Mouse (Mus musculus) c-Kit-positive CD71-positive TER-119-positive erythroid progenitor cells, embryonic 14.5 days (primary cell): Measurements from ENCODE around the gene Nol4l.

Experiments used
- DNase-seq: peaks from one replicate; pipeline ENCODE4 v3.0.0-alpha.2; 2013; ENCODE audit warnings: low spot score

Gene Nol4l

DNA sequence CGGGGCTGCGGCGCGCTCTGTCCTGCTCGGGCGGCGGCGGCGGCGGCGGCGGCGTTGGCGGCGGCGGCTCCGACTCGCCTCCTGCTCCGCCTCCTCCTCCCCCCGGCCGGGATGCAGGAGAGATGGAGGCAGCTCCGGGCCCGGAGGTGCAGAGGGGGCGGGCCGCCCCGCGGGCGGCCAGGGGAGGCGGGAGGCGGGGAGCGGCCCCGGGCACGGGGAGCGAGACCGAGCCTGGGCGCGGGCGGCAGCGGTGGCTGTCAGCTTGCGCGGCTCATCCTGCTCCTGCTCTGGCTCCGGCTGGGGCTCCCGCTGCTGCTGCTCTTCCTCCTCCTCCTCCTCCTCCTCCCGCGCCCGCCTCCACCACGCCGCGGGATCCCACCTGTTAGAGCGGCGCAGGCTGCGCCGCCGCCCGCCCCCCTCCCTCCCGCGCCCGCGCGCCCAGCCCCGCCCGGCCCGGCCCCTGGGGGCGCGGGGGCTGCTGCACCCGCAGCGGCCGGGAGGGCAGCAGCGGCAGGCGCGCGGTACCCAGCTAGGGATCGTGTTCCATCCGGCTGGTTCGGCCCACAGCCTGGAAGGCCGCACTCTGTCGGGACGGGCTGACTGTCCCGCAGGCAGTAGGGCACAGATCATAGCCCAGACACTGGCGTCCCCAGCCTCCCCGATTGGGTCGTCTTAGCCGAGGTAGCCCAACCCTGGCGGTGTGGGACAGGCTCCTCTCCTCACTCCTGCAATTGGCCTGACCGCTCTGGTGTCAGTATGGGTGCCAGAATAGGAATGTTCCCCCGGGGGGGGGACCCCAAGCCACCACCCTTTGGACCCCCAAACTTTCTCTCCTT lies at the start of gene Nol4l:
Nol4l (minus strand) TSS at position 41 of the 836 bp plus-strand sequence.
- no peak for DNase-seq

DNA sequence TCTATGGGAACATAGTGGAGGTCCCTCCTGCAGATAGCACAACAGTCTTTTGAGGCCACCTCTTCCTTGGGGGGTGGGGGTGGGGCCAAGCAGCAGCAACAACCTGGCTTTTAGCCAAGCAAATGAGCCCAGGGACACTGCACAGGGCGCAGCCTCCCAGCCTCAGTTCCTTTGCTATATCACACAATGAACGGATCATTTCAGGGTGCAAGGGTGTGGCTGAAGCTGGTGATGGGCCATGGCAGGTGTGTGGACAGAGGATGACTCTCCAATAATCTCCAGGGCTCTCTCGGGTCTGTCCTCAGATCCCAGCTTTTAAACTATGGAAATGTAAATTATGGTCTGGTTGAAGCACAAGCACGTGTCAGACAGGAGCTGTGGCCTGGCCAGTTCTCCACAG lies 47.4 kb upstream of the Nol4l start:
- DNase-seq = no peak

DNA sequence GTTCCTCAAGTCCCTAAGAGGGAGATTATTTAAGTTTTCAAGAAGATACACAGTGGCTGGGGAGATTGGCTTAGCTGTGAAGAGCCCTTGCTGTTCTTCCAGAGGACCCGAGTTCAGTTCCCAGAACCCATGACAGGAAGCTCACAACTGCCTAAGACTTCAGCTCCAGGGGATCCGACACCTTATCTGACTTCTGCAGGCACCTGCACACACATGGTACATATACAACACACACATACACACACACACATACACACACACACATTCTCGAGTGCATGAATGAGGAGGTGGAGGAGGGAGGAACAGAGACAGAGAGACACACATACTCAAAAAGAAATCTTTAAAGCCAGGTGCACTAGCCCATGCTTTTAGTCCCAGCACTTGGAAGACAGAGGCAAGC lies 46.4 kb upstream of the Nol4l start:
- DNase-seq = peak; percentile 55

- DNase-seq = no peak
Observed at GRCm38 (mm10) chr2:153575554-153575953, 45.8 kb upstream of the Nol4l start.

GRCm38 (mm10) chr2:153573101-153573500 lies 43.3 kb upstream of the Nol4l start:
- DNase-seq = no peak

- DNase-seq = peak; percentile 75
Observed at GRCm38 (mm10) chr2:153568541-153568940, 38.8 kb upstream of the Nol4l start.

DNA sequence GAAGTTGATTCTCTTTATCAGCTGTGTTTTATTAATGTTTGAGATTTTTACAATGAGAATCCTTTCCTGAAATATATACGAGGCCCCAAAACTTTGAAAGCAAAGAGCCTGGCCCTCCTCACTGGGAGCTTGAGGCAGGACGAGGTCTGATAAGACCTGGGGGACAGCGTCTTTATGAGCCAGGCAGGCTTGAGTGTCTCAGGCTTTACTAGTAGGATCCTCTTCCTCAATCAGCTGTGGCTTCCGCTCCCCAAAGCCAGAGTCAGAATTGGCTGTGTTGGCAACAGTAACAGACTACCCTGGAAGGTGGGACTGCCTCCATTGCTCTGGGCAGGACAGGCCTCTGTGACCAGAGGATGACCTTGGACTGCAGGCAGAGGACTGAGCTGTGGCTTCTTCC lies 38.2 kb upstream of the Nol4l start:
- no peak for DNase-seq

- no peak for DNase-seq
Observed at GRCm38 (mm10) chr2:153564343-153564742, 34.6 kb upstream of the Nol4l start.

- no peak for DNase-seq
Observed at GRCm38 (mm10) chr2:153561564-153561963, 31.8 kb upstream of the Nol4l start.

- no peak for DNase-seq
Observed at GRCm38 (mm10) chr2:153560664-153561541, 31.1 kb upstream of the Nol4l start.

- DNase-seq = no peak
Observed at GRCm38 (mm10) chr2:153559613-153560152, 29.9 kb upstream of the Nol4l start.

DNA sequence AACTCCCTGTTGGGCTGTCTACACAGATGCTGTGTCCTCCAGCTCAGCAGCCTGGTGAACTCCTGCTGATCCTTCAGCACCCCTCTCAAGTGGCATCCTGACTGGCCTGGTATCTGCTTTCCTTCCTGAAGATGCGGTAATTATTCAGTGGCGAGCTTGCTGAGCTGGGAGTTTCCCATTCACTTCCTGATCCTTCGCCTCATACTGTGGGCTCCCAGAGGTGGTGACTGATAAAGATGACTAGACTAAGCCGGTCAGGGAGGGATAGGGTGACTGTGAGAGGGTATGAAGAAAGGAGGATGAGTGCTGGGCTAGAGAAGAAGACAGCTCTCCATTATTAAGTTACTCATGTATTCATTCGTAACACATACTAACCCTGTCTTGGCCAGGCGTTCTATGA lies 28.7 kb upstream of the Nol4l start:
- no peak for DNase-seq

DNA sequence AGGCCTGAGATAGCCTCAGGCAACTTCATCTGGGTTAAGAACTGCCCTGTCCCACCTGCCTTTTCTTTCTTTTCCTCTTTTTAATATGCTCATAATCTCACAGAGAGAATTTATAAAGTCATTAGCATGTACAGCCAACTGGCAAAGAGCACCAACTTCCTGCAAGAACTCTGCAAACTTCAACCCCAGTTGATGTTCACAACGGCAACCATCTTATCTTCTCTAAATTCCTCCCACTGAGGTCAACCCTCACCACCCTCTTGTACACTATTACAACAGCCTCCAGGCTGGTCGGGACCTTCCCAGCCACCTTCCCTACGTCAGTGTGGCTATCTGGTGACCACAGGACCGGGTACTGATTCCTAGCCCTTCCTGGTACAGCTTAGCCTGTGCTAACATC lies 27.5 kb upstream of the Nol4l start:
- no peak for DNase-seq

- DNase-seq = no peak
Observed at GRCm38 (mm10) chr2:153556208-153556607, 26.4 kb upstream of the Nol4l start.

GRCm38 (mm10) chr2:153554543-153554942 lies 24.8 kb upstream of the Nol4l start:
- DNase-seq = no peak

DNA sequence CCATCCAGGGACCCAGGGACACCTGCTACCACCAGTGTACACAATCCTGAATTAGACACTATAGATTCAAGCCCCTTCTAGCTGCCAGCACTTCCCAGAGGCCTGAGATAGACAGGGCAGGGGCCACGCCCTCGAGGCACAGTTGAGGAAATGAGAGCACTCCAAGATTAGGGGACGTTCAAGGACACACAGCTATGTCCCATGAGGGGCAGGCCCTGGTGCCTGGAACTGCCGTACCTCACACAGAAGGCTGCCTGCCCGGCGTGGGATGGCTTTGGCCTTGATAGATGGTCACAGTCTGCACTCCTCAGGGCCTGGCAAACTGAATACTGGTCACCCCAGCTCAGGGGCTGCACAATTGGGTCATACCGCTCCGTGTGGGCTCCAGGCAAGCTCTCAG lies 19.7 kb upstream of the Nol4l start:
- DNase-seq = no peak

DNA sequence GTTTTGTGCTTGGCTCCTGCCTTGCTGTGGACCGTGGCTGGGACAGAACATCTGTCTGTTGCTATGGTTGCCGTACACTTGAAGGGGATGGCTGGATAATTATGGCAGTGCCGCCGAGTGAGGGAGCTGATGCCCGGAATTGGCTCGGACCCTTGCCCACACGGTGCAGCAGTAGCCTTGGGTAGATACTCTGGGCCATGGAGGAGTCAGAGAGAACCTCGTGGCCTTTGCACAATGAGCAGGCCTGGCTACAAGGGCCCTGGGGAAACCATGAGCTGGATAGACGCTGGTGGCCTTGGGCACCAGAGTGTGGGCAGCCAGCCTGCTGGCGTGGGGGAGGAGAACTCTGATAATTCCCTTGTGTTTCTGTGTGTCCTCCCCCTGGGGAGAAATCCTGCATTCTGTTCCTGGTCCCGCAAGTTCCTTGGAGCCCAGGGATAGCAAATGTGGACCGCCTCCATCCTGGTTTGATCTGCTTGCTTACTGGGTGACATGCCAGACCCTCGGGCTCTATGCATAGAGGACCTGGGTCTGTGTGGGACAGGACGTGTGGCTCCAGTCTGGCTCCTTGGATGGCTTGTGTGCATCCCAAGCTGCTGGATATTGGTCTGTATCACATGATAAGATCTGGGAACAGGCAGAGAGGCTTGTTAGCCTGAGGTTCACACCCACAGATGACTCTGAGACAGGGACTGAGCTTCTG lies 18.6 kb upstream of the Nol4l start:
- no peak for DNase-seq

DNA sequence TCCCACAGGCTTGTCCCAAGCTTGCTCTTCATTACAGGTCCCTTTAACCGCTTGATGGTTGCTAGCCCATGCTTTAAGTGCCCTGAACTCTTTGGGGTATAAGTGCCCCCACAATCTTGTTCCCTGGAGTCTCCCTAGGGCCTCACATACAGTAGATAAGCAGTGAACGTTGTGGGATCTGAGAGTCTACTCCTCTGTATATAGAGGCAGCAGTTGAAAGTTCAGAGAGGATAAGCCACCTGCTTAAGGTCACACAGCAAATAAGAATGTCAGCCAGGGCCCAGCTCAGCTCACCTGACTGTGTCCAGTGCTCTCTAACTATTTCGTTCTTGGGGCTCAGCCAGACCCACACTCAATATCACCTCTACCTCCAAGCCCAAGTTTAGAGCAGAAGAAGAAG lies 17.9 kb upstream of the Nol4l start:
- no peak for DNase-seq

- no peak for DNase-seq
Observed at GRCm38 (mm10) chr2:153546972-153547371, 17.2 kb upstream of the Nol4l start.

DNA sequence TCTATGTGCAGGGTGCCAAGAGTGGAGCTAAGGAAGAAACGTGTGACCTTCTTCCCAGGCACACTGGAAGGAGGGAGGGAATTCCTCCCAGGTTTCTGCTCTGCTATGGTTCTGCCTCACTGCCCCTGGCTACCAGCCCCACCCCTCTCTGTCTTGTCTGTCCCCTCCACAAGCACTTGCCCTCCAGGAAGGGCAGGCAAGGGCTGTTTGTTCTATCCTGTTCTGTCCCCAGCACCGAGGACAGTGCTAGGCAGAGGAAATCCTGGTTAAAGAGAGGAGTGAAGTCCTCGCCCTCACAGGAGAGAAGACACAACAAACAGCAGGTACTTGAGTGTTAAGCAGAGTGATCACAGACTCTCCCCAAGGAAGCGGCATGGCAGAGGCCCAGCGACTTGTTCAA lies 16.7 kb upstream of the Nol4l start:
- DNase-seq = no peak

DNA sequence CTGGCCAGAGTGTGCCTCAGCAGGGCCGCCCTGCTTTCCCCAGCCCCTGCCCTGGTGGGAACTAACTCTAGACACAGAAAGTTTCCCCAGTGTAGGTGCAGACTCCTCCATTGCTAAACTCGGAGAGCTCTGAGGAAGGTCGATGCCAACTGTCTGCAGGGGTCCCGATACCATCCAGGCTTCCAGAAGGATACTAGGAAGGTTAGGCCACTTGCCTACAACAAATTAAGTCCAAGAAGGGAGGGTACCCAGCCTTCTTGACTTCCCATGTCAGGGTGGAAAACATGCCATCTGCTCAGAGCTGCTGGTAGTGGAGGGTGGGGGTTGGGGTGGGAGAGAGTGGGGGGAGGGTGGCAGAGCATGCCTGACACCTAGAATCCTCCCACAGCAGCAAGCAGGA lies 15.0 kb upstream of the Nol4l start:
- DNase-seq = no peak
